Mouse (Mus musculus): ENCODE results near the gene Pmis2. TPM values are rescaled to one million over a fixed set of nuclear protein-coding genes. Genes with fewer than 3 reads are reported as not detected.

Pmis2 gene
- not detected in 2 replicates for polyA plus RNA-seq (2014; fragmentation: Nextera tagmentation; extraction: Ambion mirVana)

DNA sequence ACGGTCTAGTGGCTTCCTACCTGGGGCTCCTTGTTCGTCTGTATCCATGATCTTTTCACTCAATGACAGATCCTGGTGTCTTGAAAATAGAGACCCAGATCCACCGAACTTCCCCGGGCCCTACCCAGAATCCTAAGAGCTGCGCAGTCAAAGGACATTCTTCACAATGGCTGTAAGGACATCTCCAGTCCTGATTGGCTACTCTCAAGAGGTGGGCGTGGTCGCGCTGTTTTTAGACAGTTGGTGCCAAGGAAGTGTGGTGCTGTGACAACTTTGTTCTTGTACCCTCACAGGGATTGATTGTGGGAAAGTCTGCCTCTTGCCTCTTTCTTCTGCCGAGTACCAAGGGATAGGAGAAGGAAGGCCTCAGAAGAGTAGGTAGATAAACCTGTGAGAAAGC, at the start of gene Pmis2:
Pmis2 (minus strand) TSS at position 126 of the 400 bp plus-strand sequence.
- no peak for ATAC-seq (ENCODE audit: insufficient number of reproducible peaks, insufficient read depth, low FRiP score, low read depth)
- H3K4me1 ChIP-seq (ENCODE audit: control insufficient read depth in 2 of 2, insufficient read depth in 2 of 2, low read length in 2 of 2) = no peaks in the 10 kb centered on the region
- no peaks in the 10 kb centered on the region for H3K27me3 ChIP-seq (ENCODE audit: control insufficient read depth, insufficient read depth, low read length)
- no peaks in the 10 kb centered on the region for H3K36me3 ChIP-seq (ENCODE audit: control insufficient read depth, insufficient read depth, low read length)
- no peak within 1 kb of the TSS for H3K4me3 ChIP-seq (ENCODE audit: control insufficient read depth in 1 of 2, insufficient read depth in 1 of 2, low read depth in 1 of 2, low read length in 2 of 2)
- H3K9me3 ChIP-seq (ENCODE audit: control insufficient read depth, low read length) = no peaks in the 10 kb centered on the region
- no peak within 1 kb of the TSS for H3K9ac ChIP-seq (ENCODE audit: low read length)
- no peak within 1 kb of the TSS for H3K27ac ChIP-seq (replicated peaks in 1 of 2; ENCODE audit: control insufficient read depth in 1 of 2, insufficient read depth in 1 of 2, low read depth in 2 of 2, low read length in 2 of 2)
- WGBS = 55% methylated on average over 9 of the region's 9 CpGs
- H3K4me2 ChIP-seq (ENCODE audit: low read length) = no peak within 1 kb of the TSS

DNA sequence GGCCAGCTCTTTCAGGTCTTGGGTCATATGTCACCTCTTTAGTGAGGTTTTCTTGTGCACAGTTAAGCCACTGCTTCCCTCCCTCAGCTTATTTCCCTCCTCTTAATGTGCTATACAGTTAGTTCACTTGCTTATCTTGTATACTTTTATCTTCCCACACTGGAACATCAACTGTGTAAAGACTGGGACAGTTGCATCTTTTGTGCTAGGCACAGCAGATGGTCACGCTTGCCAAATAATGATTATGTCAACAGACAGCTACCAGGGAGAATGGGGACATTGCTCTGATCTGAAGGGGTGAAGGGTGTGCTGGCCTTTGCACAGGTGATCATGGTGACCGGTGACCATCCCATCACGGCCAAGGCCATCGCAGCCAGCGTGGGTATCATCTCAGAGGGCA, 48.3 kb upstream of the Pmis2 start:
- no peak overlapping the region for H3K27ac ChIP-seq (replicated peaks in 1 of 2; ENCODE audit: control insufficient read depth in 1 of 2, insufficient read depth in 1 of 2, low read depth in 2 of 2, low read length in 2 of 2)
- no peaks in the 10 kb centered on the region for H3K9me3 ChIP-seq (ENCODE audit: control insufficient read depth, low read length)
- no peak overlapping the region for H3K4me3 ChIP-seq (ENCODE audit: control insufficient read depth in 1 of 2, insufficient read depth in 1 of 2, low read depth in 1 of 2, low read length in 2 of 2)
- peaks cover 30% of the 10 kb centered on the region for H3K27me3 ChIP-seq (ENCODE audit: control insufficient read depth, insufficient read depth, low read length)
- WGBS = 90% methylated on average over 5 of the region's 5 CpGs
- no peak for ATAC-seq (ENCODE audit: insufficient number of reproducible peaks, insufficient read depth, low FRiP score, low read depth)
- H3K4me1 ChIP-seq (ENCODE audit: control insufficient read depth in 2 of 2, insufficient read depth in 2 of 2, low read length in 2 of 2) = peaks cover 6 to 12% of the 10 kb centered on the region in 2 experiments; a peak in 3 of 4 replicates
- no peak overlapping the region for H3K4me2 ChIP-seq (ENCODE audit: low read length)
- H3K36me3 ChIP-seq (ENCODE audit: control insufficient read depth, insufficient read depth, low read length) = no peaks in the 10 kb centered on the region
- H3K9ac ChIP-seq (ENCODE audit: low read length) = no peak overlapping the region

DNA sequence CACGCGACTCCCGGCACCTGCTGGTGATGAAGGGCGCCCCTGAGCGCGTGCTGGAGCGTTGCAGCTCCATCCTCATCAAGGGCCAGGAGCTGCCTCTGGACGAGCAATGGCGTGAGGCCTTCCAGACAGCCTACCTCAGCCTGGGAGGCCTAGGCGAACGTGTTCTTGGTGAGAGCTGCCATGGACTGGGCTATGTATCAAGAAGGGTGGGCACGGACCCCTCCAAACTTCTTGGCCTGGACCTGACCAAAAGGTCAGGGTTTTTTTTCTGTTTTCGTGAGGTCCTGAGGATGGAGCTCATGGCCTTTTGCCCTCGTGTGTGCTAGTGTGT, 46.3 kb upstream of the Pmis2 start:
- Histone ChIP-seq H3K27me3 (ENCODE audit: control insufficient read depth, insufficient read depth, low read length) (peaks cover 30% of the 10 kb centered on the region), H3K9me3 (ENCODE audit: control insufficient read depth, low read length) (no peaks in the 10 kb centered on the region), H3K4me3 (ENCODE audit: control insufficient read depth in 1 of 2, insufficient read depth in 1 of 2, low read depth in 1 of 2, low read length in 2 of 2) (peak overlapping the region; percentile 32 to 35), H3K27ac (replicated peaks in 1 of 2; ENCODE audit: control insufficient read depth in 1 of 2, insufficient read depth in 1 of 2, low read depth in 2 of 2, low read length in 2 of 2) (no peak overlapping the region), H3K9ac (ENCODE audit: low read length) (no peak overlapping the region), H3K4me1 (ENCODE audit: control insufficient read depth in 2 of 2, insufficient read depth in 2 of 2, low read length in 2 of 2) (peaks cover 6 to 12% of the 10 kb centered on the region in 2 experiments; a peak in 3 of 4 replicates), H3K4me2 (ENCODE audit: low read length) (peak overlapping the region; percentile 69), H3K36me3 (ENCODE audit: control insufficient read depth, insufficient read depth, low read length) (no peaks in the 10 kb centered on the region)
- WGBS = 12% methylated on average over 14 of the region's 14 CpGs
- peak; percentile 13; the same call in 1 of the 2 replicates for ATAC-seq (ENCODE audit: insufficient number of reproducible peaks, insufficient read depth, low FRiP score, low read depth)

DNA sequence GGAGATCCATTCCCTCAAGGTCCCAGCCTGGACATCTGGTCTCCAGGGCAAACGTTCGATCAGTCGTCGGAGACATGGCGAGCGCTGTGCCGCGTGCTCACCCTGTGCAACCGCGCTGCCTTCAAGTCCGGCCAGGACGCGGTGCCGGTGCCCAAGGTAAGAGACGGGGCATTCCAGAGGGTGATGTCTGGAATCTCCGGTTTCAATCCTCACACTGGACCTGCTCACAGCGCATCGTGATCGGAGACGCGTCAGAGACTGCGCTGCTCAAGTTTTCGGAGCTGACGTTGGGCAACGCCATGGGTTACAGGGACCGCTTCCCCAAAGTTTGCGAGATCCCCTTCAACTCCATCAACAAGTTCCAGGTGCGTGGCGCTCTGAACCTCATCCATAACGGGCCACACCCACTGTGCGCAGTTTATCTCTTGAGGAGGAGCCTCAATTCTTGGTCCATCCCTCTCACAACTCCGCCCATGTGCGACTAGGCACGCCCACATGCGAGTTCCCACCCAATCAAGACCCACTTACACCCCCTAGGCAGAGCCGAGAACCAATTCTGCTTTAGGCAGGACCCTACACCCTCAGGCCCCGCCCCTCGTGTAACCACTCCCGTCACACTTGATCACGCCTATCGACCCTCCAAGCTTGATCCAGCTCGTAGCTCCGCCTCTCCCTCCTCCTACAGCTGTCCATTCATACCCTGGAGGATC, 45.8 kb upstream of the Pmis2 start:
- Histone ChIP-seq H3K9ac (ENCODE audit: low read length) (0 out of 2 replicates have a peak overlapping the region, but pooled peaks have one; percentile 16), H3K4me2 (ENCODE audit: low read length) (peak overlapping the region; percentile 69), H3K36me3 (ENCODE audit: control insufficient read depth, insufficient read depth, low read length) (no peaks in the 10 kb centered on the region), H3K4me1 (ENCODE audit: control insufficient read depth in 2 of 2, insufficient read depth in 2 of 2, low read length in 2 of 2) (peaks cover 6 to 12% of the 10 kb centered on the region in 2 experiments; a peak in 3 of 4 replicates), H3K4me3 (ENCODE audit: control insufficient read depth in 1 of 2, insufficient read depth in 1 of 2, low read depth in 1 of 2, low read length in 2 of 2) (peak overlapping the region; percentile 32 to 35), H3K27me3 (ENCODE audit: control insufficient read depth, insufficient read depth, low read length) (peaks cover 30% of the 10 kb centered on the region), H3K27ac (replicated peaks in 1 of 2; ENCODE audit: control insufficient read depth in 1 of 2, insufficient read depth in 1 of 2, low read depth in 2 of 2, low read length in 2 of 2) (no peak overlapping the region), H3K9me3 (ENCODE audit: control insufficient read depth, low read length) (no peaks in the 10 kb centered on the region)
- peak; percentile 84 for ATAC-seq (ENCODE audit: insufficient number of reproducible peaks, insufficient read depth, low FRiP score, low read depth)
- 3% methylated on average over 43 of the region's 43 CpGs for WGBS

DNA sequence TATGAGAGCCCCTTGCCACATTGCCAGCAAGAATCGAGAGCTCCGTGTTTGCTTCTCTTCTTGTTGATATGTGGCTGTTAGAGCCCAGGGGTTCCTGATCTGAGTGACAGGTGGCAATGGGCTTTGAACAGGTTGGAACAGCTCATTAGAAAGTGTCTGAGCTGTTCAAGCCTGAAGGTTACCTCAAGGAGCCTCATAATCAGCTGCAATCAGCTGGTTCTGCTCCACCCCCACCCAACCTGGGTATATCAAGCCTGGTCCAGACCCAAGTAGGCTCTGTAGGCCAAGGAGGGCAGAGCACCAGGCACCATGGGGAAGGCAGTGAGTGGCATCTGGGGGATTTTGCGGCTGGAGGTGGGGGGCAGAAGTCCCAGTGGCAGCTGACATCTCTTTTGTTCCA, 40.5 kb upstream of the Pmis2 start, which contains the start of gene Atp4a:
Atp4a (plus strand) TSS at position 268 of the 400 bp plus-strand sequence.
- 60% methylated on average over 3 of the region's 3 CpGs for WGBS
- no peak within 1 kb of the TSS for H3K9ac ChIP-seq (ENCODE audit: low read length)
- no peak within 1 kb of the TSS for H3K4me2 ChIP-seq (ENCODE audit: low read length)
- peaks cover 19% of the 10 kb centered on the region for H3K27me3 ChIP-seq (ENCODE audit: control insufficient read depth, insufficient read depth, low read length)
- no peak for ATAC-seq (ENCODE audit: insufficient number of reproducible peaks, insufficient read depth, low FRiP score, low read depth)
- H3K27ac ChIP-seq (replicated peaks in 1 of 2; ENCODE audit: control insufficient read depth in 1 of 2, insufficient read depth in 1 of 2, low read depth in 2 of 2, low read length in 2 of 2) = no peak within 1 kb of the TSS
- H3K9me3 ChIP-seq (ENCODE audit: control insufficient read depth, low read length) = no peaks in the 10 kb centered on the region
- no peaks in the 10 kb centered on the region for H3K36me3 ChIP-seq (ENCODE audit: control insufficient read depth, insufficient read depth, low read length)
- peaks cover 3 to 9% of the 10 kb centered on the region in 2 experiments for H3K4me1 ChIP-seq (ENCODE audit: control insufficient read depth in 2 of 2, insufficient read depth in 2 of 2, low read length in 2 of 2)
- no peak within 1 kb of the TSS for H3K4me3 ChIP-seq (ENCODE audit: control insufficient read depth in 1 of 2, insufficient read depth in 1 of 2, low read depth in 1 of 2, low read length in 2 of 2)

DNA sequence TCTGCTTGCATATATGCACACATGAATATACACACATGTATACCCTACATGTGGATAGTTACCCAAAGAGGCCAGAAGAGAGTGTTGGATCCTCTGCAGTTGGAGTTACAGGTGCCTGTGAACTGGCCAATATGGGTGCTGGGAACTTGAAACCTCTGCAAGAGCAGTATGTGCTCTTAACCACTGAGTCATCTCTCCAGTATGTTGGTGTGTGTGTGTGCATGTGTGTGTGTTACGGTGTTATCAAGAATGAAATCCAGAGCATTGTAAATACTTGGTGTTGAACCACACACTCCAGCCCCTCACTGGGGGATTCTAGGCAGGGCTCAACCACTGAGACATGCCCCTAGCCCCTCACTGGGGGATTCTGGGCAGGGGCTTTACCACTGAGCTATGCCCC, 36.0 kb upstream of the Pmis2 start:
- Histone ChIP-seq H3K4me2 (ENCODE audit: low read length) (no peak overlapping the region), H3K4me1 (ENCODE audit: control insufficient read depth in 2 of 2, insufficient read depth in 2 of 2, low read length in 2 of 2) (peaks cover 9 to 17% of the 10 kb centered on the region in 2 experiments), H3K27ac (replicated peaks in 1 of 2; ENCODE audit: control insufficient read depth in 1 of 2, insufficient read depth in 1 of 2, low read depth in 2 of 2, low read length in 2 of 2) (peak overlapping the region in 1 of 2 experiments; percentile 87; a peak in 2 of 4 replicates), H3K27me3 (ENCODE audit: control insufficient read depth, insufficient read depth, low read length) (no peaks in the 10 kb centered on the region), H3K4me3 (ENCODE audit: control insufficient read depth in 1 of 2, insufficient read depth in 1 of 2, low read depth in 1 of 2, low read length in 2 of 2) (no peak overlapping the region), H3K9me3 (ENCODE audit: control insufficient read depth, low read length) (no peaks in the 10 kb centered on the region), H3K36me3 (ENCODE audit: control insufficient read depth, insufficient read depth, low read length) (no peaks in the 10 kb centered on the region), H3K9ac (ENCODE audit: low read length) (no peak overlapping the region)
- WGBS = 59% methylated on average over 1 of the region's 1 CpGs
- no peak for ATAC-seq (ENCODE audit: insufficient number of reproducible peaks, insufficient read depth, low FRiP score, low read depth)

DNA sequence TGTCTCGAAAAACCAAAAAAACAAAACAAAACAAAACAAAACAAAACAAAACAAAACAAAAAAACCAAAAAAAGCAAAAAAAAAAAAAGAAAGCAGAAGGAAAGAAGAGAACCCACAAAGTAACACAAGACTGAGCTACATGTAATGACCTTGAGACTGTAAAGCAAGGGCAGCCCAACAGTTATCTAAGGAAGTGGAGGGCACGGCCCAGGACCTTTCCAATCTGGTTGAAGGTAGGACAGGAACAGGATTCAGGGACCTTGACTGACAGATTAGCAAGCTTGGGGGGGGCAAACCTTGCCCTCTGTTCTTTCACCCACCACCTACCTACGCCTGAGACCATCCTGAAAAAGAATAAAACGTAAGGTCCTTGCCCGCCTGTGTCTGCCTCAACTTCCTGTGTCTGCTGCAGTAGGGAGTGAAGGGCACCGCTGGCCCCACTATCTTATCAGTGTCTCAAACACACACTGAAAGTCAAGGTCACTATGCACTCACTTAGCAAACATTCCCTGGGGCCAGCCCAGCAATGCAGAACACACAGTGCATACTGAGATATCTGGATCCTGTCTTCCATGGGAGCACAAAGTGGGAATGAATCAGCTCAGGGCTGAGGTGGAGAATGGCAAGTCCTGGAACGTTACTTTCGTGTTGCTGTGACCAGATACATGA, 34.9 kb upstream of the Pmis2 start:
- Histone ChIP-seq H3K4me1 (ENCODE audit: control insufficient read depth in 2 of 2, insufficient read depth in 2 of 2, low read length in 2 of 2) (peaks cover 9 to 17% of the 10 kb centered on the region in 2 experiments), H3K27ac (replicated peaks in 1 of 2; ENCODE audit: control insufficient read depth in 1 of 2, insufficient read depth in 1 of 2, low read depth in 2 of 2, low read length in 2 of 2) (peak overlapping the region; percentile 80 to 87), H3K9me3 (ENCODE audit: control insufficient read depth, low read length) (no peaks in the 10 kb centered on the region), H3K4me2 (ENCODE audit: low read length) (peak overlapping the region; percentile 37; the same call in 1 of the 2 replicates), H3K4me3 (ENCODE audit: control insufficient read depth in 1 of 2, insufficient read depth in 1 of 2, low read depth in 1 of 2, low read length in 2 of 2) (no peak overlapping the region), H3K9ac (ENCODE audit: low read length) (0 out of 2 replicates have a peak overlapping the region, but pooled peaks have one; percentile 50), H3K27me3 (ENCODE audit: control insufficient read depth, insufficient read depth, low read length) (no peaks in the 10 kb centered on the region), H3K36me3 (ENCODE audit: control insufficient read depth, insufficient read depth, low read length) (no peaks in the 10 kb centered on the region)
- WGBS = 16% methylated on average over 8 of the region's 8 CpGs
- ATAC-seq (ENCODE audit: insufficient number of reproducible peaks, insufficient read depth, low FRiP score, low read depth) = peak; percentile 73
